Mouse (Mus musculus): ENCODE data around the gene Cfap70. TPM values are rescaled to one million over a fixed set of nuclear protein-coding genes. Genes with fewer than 3 reads are reported as not detected.

The Cfap70 gene
- total RNA-seq (2021): 1 to 10 TPM; 1.4 to 1.9 TPM
- long read RNA-seq: 0 reads

- DNase-seq (ENCODE audit: low spot score in 2 of 2): peak; percentile 27 to 40
Observed at GRCm38 (mm10) chr14:20451765-20452331, at the start of gene Cfap70. Gene Cfap70, minus strand, starts transcription at chr14:20452226.

- no peak for DNase-seq (ENCODE audit: low spot score in 2 of 2)
Observed at GRCm38 (mm10) chr14:20499982-20500381, 48.0 kb upstream of the Cfap70 start.

- DNase-seq (ENCODE audit: low spot score in 2 of 2): no peak
Observed at GRCm38 (mm10) chr14:20496603-20497002, 44.6 kb upstream of the Cfap70 start, which contains the start of gene Mss51. Gene Mss51, minus strand, starts transcription at chr14:20496901.

GRCm38 (mm10) chr14:20486031-20486430 is 34.0 kb upstream of the Cfap70 start:
- no peak for DNase-seq (ENCODE audit: low spot score in 2 of 2)

GRCm38 (mm10) chr14:20482051-20482751 is 30.2 kb upstream of the Cfap70 start:
- DNase-seq (ENCODE audit: low spot score in 2 of 2): no peak

GRCm38 (mm10) chr14:20481211-20481610 is 29.2 kb upstream of the Cfap70 start:
- DNase-seq (ENCODE audit: low spot score in 2 of 2): no peak

- no peak for DNase-seq (ENCODE audit: low spot score in 2 of 2)
Observed at GRCm38 (mm10) chr14:20480195-20480579, 28.2 kb upstream of the Cfap70 start.

GRCm38 (mm10) chr14:20479291-20480194 is 27.5 kb upstream of the Cfap70 start, which contains the start of gene Anxa7:
Gene Anxa7, minus strand, starts transcription at chr14:20480133.
- DNase-seq (ENCODE audit: low spot score in 2 of 2): peak; percentile 59 to 75

- no peak for DNase-seq (ENCODE audit: low spot score in 2 of 2)
Observed at GRCm38 (mm10) chr14:20478801-20479200, 26.8 kb upstream of the Cfap70 start.

GRCm38 (mm10) chr14:20478385-20478784 is 26.4 kb upstream of the Cfap70 start:
- no peak for DNase-seq (ENCODE audit: low spot score in 2 of 2)

GRCm38 (mm10) chr14:20477261-20478025 is 25.4 kb upstream of the Cfap70 start:
- DNase-seq (ENCODE audit: low spot score in 2 of 2): no peak

- DNase-seq (ENCODE audit: low spot score in 2 of 2): peak; percentile 28 to 60
Observed at GRCm38 (mm10) chr14:20460216-20460615, 8.2 kb upstream of the Cfap70 start.

GRCm38 (mm10) chr14:20458378-20458777 is 6.4 kb upstream of the Cfap70 start:
- DNase-seq (ENCODE audit: low spot score in 2 of 2): no peak

- DNase-seq (ENCODE audit: low spot score in 2 of 2): no peak
Observed at GRCm38 (mm10) chr14:20452929-20453328, 903 bp upstream of the Cfap70 start.

- peak; percentile 19 to 45 for DNase-seq (ENCODE audit: low spot score in 2 of 2)
Observed at GRCm38 (mm10) chr14:20451302-20451701, 724 bp downstream of the Cfap70 start.

- DNase-seq (ENCODE audit: low spot score in 2 of 2): no peak
Observed at GRCm38 (mm10) chr14:20447209-20447608, 4.8 kb downstream of the Cfap70 start.

- DNase-seq (ENCODE audit: low spot score in 2 of 2): no peak
Observed at GRCm38 (mm10) chr14:20442252-20442651, 9.8 kb downstream of the Cfap70 start.

- no peak for DNase-seq (ENCODE audit: low spot score in 2 of 2)
Observed at GRCm38 (mm10) chr14:20436976-20437375, 15.1 kb downstream of the Cfap70 start.

- DNase-seq (ENCODE audit: low spot score in 2 of 2): no peak
Observed at GRCm38 (mm10) chr14:20432420-20432819, 19.6 kb downstream of the Cfap70 start.

- DNase-seq (ENCODE audit: low spot score in 2 of 2): no peak
Observed at GRCm38 (mm10) chr14:20431726-20432125, 20.3 kb downstream of the Cfap70 start.

GRCm38 (mm10) chr14:20429833-20430232 is 22.2 kb downstream of the Cfap70 start:
- no peak for DNase-seq (ENCODE audit: low spot score in 2 of 2)

Measured in layer of hippocampus, adult 18-20 months (tissue).